In the genomic region with DNA sequence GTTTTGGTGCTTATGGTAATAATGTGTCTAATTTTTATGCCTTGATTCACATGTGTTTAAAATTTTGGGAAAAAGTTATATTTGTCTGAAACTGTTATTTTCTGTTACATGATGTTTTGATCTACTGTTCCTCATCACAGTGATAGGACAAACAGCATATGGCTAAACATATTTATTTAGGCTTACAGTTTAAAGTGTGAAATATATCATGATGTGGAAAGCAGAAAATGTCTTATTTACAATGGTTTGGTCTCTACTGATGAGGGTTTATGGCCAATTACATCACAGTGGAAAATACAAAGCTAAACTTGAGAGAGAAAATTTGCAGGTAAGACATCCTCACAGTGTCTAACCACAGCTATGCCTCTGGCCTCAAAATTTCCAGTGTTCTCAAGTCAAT, we compare ENCODE assay signal across 18 mouse cellular contexts.
"Had no signal": no experiment of that assay in that cellular context is flagged by ENCODE, and none has a peak within 500 bp of the region (broad histone marks: within the 10 kb centered on the region; RNA-seq: fewer than 3 reads in every experiment).

No protein-coding gene starts in this region.

- H3K4me3 ChIP-seq: midbrain, embryonic 10.5 days; midbrain, embryonic 13.5 days; midbrain, embryonic 15.5 days; myocyte; neural tube, embryonic 13.5 days; neural tube, embryonic 15.5 days had no signal

- H3K27ac ChIP-seq: midbrain, embryonic 10.5 days; midbrain, embryonic 13.5 days; midbrain, embryonic 15.5 days; neural tube, embryonic 13.5 days; neural tube, embryonic 15.5 days had no signal

- H3K4me2 ChIP-seq: lung, embryonic 14.5 days; midbrain, embryonic 13.5 days; midbrain, embryonic 15.5 days; neural tube, embryonic 13.5 days; neural tube, embryonic 15.5 days had no signal

- H3K27me3 ChIP-seq: midbrain, embryonic 13.5 days; midbrain, embryonic 15.5 days; neural tube, embryonic 13.5 days; neural tube, embryonic 15.5 days had no signal

- H3K4me1 ChIP-seq: midbrain, embryonic 10.5 days; midbrain, embryonic 13.5 days; midbrain, embryonic 15.5 days; neural tube, embryonic 13.5 days; neural tube, embryonic 15.5 days had no signal

- DNase-seq: lung, adult 18-20 months; lung, embryonic 14.5 days; lung, postnatal 10 days; lung, postnatal 4 days; retina, postnatal 1 day; right cerebral cortex, adult 18-20 months; right cerebral cortex, postnatal 25 days; right cerebral cortex, postnatal 4 days; spleen, adult 18-20 months; thymus, adult 18-20 months; thymus, postnatal 14 days; thymus, postnatal 36 days had no signal

- H3K9me3 ChIP-seq: midbrain, embryonic 10.5 days; midbrain, embryonic 13.5 days; midbrain, embryonic 15.5 days; neural tube, embryonic 13.5 days; neural tube, embryonic 15.5 days had no signal

- H3K36me3 ChIP-seq: midbrain, embryonic 10.5 days; midbrain, embryonic 13.5 days; midbrain, embryonic 15.5 days; neural tube, embryonic 13.5 days; neural tube, embryonic 15.5 days had no signal

- ATAC-seq: midbrain, embryonic 13.5 days; midbrain, embryonic 15.5 days had no signal

- H3K9ac ChIP-seq: lung, embryonic 14.5 days; midbrain, embryonic 13.5 days; midbrain, embryonic 15.5 days; neural tube, embryonic 13.5 days; neural tube, embryonic 15.5 days had no signal
